Mouse (Mus musculus) small intestine, adult 2 months (tissue): Measurements from ENCODE around the gene Clec3a.

Experiments used
- CTCF ChIP-seq: fragments of 200-500 bp; IDR thresholded peaks from 2 replicates; pipeline ENCODE4 v1.5.1; 2012; ENCODE audit warnings: low read depth, mild to moderate bottlenecking, control low read depth, inconsistent platforms, low read length, moderate library complexity, mixed read lengths; ENCODE audit not compliant: insufficient replicate concordance, insufficient read length; ENCODE audit errors: extremely low read depth
- POLR2A ChIP-seq: fragments of 200-500 bp; IDR thresholded peaks from 2 replicates; pipeline ENCODE4 v1.6.1; 2012; ENCODE audit warnings: low read depth, mild to moderate bottlenecking, control low read depth, inconsistent platforms, low read length, moderate library complexity

DNA sequence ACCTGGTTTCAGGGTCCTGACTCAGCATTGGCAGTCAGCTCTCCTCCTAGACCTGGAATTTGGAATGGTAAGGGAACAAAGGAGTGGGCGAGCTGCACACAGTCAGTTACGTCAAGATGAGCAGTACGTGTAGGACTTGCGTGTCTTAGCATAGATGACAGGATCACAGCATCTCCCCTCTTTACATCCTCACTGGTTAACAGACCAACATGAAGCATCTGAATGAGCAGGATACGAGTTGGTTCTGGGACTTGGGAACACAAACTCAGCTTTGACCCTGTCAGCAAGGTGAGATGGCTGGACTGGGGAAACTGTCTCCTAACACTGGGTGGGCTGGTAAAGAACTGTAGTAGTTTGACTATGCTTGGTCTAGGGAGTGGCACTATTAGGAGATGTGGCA is 18.6 kb upstream of the Clec3a start:
- no peak for TF ChIP-seq POLR2A
- TF ChIP-seq CTCF: no peak
